Mouse (Mus musculus): ENCODE results near the gene Map1a.

Map1a gene

GRCm38 (mm10) chr2:121295608-121296571, 6.5 kb downstream of the Map1a start:
- TF ChIP-seq GATA4 (IDR thresholded peaks at IDR 0.05; ENCODE audit: insufficient replicate concordance, low read length) = no peak

- TF ChIP-seq GATA4 (IDR thresholded peaks at IDR 0.05; ENCODE audit: insufficient replicate concordance, low read length) = no peak
These were observed 7.4 kb downstream of the Map1a start for GRCm38 (mm10) chr2:121296754-121297231.

- no peak for TF ChIP-seq GATA4 (IDR thresholded peaks at IDR 0.05; ENCODE audit: insufficient replicate concordance, low read length)
These were observed 8.3 kb downstream of the Map1a start for GRCm38 (mm10) chr2:121297701-121298100.

GRCm38 (mm10) chr2:121298131-121298530, 8.7 kb downstream of the Map1a start:
- TF ChIP-seq GATA4 (IDR thresholded peaks at IDR 0.05; ENCODE audit: insufficient replicate concordance, low read length) = no peak

- TF ChIP-seq GATA4 (IDR thresholded peaks at IDR 0.05; ENCODE audit: insufficient replicate concordance, low read length) = no peak
These were observed 10.1 kb downstream of the Map1a start for GRCm38 (mm10) chr2:121299471-121299870.

DNA sequence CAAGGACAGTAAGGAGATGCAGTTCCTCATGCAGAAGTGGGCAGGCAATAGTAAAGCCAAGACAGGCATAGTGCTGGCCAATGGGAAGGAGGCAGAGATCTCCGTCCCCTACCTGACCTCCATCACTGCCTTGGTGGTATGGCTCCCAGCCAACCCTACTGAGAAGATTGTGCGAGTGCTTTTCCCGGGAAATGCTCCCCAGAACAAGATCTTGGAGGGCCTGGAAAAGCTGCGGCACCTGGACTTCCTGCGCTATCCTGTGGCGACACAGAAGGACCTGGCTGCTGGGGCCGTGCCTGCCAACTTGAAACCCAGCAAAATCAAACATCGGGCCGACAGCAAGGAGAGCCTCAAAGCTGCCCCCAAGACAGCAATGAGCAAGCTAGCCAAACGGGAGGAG, 10.6 kb downstream of the Map1a start:
- no peak for TF ChIP-seq GATA4 (IDR thresholded peaks at IDR 0.05; ENCODE audit: insufficient replicate concordance, low read length)

- no peak for TF ChIP-seq GATA4 (IDR thresholded peaks at IDR 0.05; ENCODE audit: insufficient replicate concordance, low read length)
These were observed 19.6 kb downstream of the Map1a start for GRCm38 (mm10) chr2:121308997-121309416.

DNA sequence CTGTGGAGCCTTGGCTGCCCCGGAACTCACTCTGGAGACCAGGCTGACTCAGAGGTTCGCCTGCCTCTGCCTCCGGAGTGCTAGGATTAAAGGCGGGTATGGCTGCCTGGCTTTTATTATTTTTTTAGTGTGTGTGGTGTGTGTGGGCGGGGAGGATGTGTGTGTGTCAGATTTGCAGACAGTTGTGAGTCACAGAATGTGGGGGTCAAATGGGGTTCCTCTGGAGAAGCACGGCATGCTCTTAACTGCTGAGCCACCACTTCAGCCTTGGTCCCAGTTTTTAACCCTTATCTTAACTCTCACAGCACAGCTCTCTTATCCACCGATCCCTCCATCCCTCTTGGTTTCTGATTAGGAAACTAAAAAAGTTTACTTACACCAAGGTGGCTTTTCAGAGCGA, 26.9 kb downstream of the Map1a start:
- no peak for TF ChIP-seq GATA4 (IDR thresholded peaks at IDR 0.05; ENCODE audit: insufficient replicate concordance, low read length)

DNA sequence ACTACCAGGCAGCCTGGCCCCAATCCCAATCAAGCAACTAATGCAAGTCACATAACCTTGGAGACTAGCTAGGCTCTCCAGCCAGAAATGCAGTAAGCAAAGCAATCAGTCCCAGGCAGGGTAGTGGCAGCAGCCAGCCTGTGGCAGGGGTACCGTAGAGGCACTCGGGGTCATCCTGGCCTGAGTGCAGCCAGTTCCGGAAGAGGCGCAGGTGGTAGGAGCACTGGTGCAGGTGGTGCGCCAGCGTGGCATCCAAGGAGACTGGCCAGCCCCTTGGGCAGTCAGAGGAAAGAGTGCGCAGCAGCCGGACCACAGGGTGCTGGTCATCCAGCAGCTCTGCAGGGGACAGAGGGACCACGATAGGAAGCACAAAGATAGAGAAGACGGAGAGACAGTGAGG, 33.6 kb downstream of the Map1a start:
- no peak for TF ChIP-seq GATA4 (IDR thresholded peaks at IDR 0.05; ENCODE audit: insufficient replicate concordance, low read length)

DNA sequence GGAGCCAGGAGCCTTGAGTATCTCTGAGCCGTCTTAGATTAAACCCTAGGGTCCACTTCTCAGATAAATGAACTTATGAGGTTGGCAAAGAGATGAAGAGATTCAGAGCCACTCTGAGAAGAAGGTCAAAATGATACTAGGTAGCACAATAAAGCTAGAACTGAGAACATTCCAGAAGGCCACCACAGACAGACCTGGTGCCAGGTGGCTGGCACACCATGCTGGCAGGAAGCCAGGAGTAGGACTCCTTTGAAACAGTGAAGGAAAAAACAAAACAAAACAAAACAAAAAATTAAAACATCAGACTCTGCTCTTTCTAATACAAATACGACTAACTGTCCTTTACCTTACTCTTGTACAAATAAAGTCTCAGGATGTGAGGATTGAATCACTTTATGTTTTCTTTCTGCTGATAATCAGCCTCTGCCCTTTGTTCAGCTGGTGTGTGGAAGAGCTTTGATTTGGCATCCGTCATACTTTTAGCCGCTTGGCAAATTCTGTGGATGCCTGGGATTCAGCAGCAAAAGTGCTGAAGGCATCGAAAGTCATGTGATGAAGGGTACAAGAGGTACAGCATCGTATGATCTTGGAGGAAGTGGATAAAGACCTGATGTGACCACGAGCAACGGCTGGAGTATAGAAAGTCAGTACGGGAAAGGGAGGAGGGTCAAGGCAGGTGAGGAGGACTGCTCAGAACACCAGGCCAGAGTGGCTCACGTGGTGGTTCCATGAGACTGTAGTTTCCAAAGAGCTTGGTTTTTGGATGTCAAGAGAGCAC, 34.5 kb downstream of the Map1a start:
- no peak for TF ChIP-seq GATA4 (IDR thresholded peaks at IDR 0.05; ENCODE audit: insufficient replicate concordance, low read length)

- no peak for TF ChIP-seq GATA4 (IDR thresholded peaks at IDR 0.05; ENCODE audit: insufficient replicate concordance, low read length)
These were observed 40.1 kb downstream of the Map1a start for GRCm38 (mm10) chr2:121329492-121329891.

DNA sequence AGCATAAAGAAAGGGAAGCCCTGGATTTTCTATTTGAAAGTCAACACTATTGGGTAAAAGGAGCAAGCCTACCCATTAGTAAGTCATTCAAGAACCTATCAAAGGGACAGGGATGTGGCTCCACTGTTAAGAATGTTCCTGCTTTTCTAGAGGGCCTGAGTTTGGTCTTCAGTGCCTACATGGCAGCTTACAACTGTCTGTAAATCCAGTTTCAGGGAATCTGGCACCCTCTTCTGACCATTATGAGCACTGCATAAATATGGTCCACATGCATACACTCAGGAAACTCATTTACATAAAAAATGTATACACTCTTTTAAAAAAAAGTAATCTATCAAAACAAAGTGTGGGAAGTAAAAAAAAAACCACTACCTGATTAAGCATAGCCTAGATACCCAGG, 49.7 kb downstream of the Map1a start:
- no peak for TF ChIP-seq GATA4 (IDR thresholded peaks at IDR 0.05; ENCODE audit: insufficient replicate concordance, low read length)

DNA sequence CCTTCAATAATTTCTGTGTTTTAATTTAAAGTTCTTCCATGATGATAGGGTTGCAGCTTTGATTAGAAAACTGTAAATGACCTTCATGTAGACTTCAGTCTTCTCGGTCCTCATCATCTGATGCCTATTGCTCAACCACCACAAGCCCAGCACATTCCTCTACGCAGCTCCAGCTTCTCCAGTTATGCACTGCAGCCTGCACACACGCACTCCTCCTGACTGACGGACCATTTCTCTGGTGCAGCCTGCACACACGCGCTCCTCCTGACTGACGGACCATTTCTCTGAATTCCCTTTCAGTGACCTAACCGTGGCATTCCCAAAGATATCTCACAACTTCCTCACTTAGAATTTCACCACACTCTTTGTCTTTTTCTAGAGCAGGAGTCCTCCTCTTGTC, 63.8 kb downstream of the Map1a start:
- TF ChIP-seq GATA4 (IDR thresholded peaks at IDR 0.05; ENCODE audit: insufficient replicate concordance, low read length) = no peak

GRCm38 (mm10) chr2:121354378-121354777, 65.0 kb downstream of the Map1a start:
- no peak for TF ChIP-seq GATA4 (IDR thresholded peaks at IDR 0.05; ENCODE audit: insufficient replicate concordance, low read length)

DNA sequence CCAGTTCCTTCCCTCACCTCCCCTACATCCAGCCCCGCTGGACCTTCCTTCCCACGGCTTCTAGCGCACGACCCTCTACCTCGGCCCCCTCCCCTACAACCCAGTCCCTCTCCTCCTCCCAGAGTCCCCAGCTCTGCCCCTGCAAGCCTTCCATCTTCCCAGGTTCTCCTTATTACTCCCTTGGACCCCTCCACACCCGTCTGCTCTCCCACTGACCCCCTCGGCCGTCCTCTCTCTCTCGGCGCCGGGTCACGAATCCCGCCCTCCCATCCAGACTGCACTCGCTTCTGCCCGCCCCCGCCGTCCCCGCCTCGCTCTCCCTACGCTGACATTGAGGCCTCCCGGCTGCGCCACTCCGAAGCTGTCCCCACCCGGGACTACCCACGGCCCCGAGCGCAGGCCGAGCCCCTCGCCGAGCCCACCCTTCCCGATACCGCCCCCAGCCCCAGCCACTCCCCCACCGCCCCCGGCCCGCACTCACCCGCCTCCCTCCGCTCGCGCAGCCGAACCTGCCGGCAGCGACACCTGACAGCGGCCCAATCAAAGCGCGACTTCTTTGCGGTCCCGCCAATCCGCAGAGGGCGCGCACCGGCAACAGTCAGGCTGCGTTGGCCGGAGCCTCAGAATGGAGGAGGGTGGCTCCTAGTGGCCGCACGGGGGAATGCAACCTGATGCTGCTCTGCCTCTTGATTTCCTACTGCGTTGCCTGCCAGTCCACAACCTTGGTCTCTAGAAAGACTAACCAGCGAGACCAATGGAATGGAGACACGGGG, 65.6 kb downstream of the Map1a start, which contains the start of gene Ppip5k1:
Gene Ppip5k1 (minus strand): TSS at position 577 of the 773 bp plus-strand sequence.
- no peak for TF ChIP-seq GATA4 (IDR thresholded peaks at IDR 0.05; ENCODE audit: insufficient replicate concordance, low read length)

All from liver, adult (tissue).